Mouse (Mus musculus): Measurements from ENCODE around the gene Hmgcs2. TPM values are rescaled to one million over a fixed set of nuclear protein-coding genes. Genes with fewer than 3 reads are reported as not detected.

The Hmgcs2 gene
- total and polyA plus RNA-seq, 3 experiments = not detected

DNA sequence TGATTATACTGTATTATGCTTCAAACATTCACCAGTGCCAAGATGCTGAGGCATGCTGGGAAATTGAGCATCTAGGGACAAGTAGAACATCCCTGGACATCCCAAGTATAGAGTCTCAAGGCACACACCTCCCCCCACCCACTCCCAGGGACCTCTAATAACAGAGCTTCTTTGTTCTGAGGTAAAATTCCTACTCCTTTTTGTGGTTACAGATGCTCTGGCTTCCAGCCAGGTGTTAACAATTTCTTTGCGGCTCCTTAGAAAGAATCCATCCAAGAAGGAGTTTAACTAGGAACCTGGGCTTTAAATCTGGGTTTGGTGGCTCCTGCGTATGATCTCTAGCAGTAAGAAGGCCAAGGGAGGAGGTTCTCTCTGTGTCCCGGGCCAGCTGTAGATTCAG lies 36.9 kb downstream of the Hmgcs2 start:
- dilution Hi-C loops (cut with MboI; ENCODE audit: extremely low pct_ligation_motif_present, extremely low pct_unique_long_range_greater_than_20kb, low sequenced_read_pairs) (no loop called here), in situ Hi-C loops (cut with MboI; ENCODE audit: low pct_ligation_motif_present, low pct_unique_long_range_greater_than_20kb, low sequenced_read_pairs) (no loop called here)
- no peaks in the 10 kb centered on the region for H3K9me3 ChIP-seq (replicated peaks; ENCODE audit: low read length)
- no peak for DNase-seq (ENCODE audit: extremely low read depth)
- H3K4me1 ChIP-seq (ENCODE audit: control insufficient read depth in 1 of 2, insufficient read depth in 2 of 2) = 0 out of 4 replicates have a peak, but pooled peaks cover 0 to 5% of the 10 kb centered on the region in 2 experiments
- H3K9ac ChIP-seq (ENCODE audit: insufficient read depth, low read depth) = no peak overlapping the region
- TF ChIP-seq MAZ (IDR thresholded peaks at IDR 0.05; ENCODE audit: low read depth, low read length) (no peak), GABPA (IDR thresholded peaks at IDR 0.05; ENCODE audit: insufficient replicate concordance, low read depth, low read length) (no peak), UBTF (IDR thresholded peaks at IDR 0.05; ENCODE audit: low read depth, low read length) (no peak), SIN3A (IDR thresholded peaks at IDR 0.05; ENCODE audit: low read length) (no peak), MXI1 (IDR thresholded peaks at IDR 0.05; ENCODE audit: low read depth, low read length) (no peak), EP300 (IDR thresholded peaks at IDR 0.05; ENCODE audit: low read length) (no peak), NRF1 (IDR thresholded peaks at IDR 0.05; ENCODE audit: low read depth, low read length) (no peak), SMC3 (IDR thresholded peaks at IDR 0.05; ENCODE audit: low read depth, low read length) (no peak), IRF4 (IDR thresholded peaks at IDR 0.05; ENCODE audit: low read depth, low read length) (no peak), TCF12 (IDR thresholded peaks at IDR 0.05; ENCODE audit: low read depth, low read length) (no peak), USF1 (IDR thresholded peaks at IDR 0.05; ENCODE audit: low read depth, low read length) (no peak), ZC3H11A (IDR thresholded peaks at IDR 0.05; ENCODE audit: low read depth, low read length) (no peak), ZNF384 (IDR thresholded peaks at IDR 0.05; ENCODE audit: low read depth, low read length) (no peak), TBP (conservative IDR thresholded peaks at IDR 0.05; ENCODE audit: low read depth, low read length) (no peak)
- H3K36me3 ChIP-seq (replicated peaks in 1 of 2; ENCODE audit: control insufficient read depth in 1 of 2, insufficient read depth in 1 of 2, low read length in 1 of 2) = peaks cover 83 to 93% of the 10 kb centered on the region in 2 experiments
- no peak overlapping the region for H3K4me3 ChIP-seq (replicated peaks in 1 of 3; ENCODE audit: low read depth in 2 of 3, low read length in 2 of 3, poor library complexity in 1 of 3)
- H3K79me2 ChIP-seq (replicated peaks; ENCODE audit: control insufficient read depth, extremely low read depth, insufficient read depth, poor library complexity, severe bottlenecking) = no peaks in the 10 kb centered on the region
- no peak overlapping the region for H3K27ac ChIP-seq (ENCODE audit: insufficient read depth, low read depth)
- H3K27me3 ChIP-seq (replicated peaks) = no peaks in the 10 kb centered on the region
- no peak overlapping the region for H3K4me2 ChIP-seq (ENCODE audit: insufficient read depth, low read depth, poor library complexity, severe bottlenecking)

DNA sequence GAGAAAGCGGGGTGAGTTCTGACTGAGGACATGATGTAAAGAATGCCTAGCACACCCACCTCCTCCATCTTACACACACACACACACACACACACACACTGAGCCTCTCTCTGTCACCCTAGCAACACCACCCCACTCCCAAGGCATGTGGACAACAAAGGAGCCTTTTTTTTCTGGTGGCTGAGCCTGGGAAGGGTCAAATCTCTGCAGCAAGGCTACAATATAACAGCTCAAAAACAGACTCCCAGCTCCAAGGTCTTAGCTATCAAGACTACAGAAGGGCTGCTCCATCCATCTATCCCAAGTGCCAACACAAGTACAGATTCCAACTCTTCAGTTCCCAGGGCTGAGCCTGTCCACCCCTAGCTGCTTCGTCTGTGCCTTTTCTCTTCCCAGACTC lies 39.0 kb downstream of the Hmgcs2 start:
- no peaks in the 10 kb centered on the region; the same call in 1 of the 2 replicates for H3K79me2 ChIP-seq (replicated peaks; ENCODE audit: control insufficient read depth, extremely low read depth, insufficient read depth, poor library complexity, severe bottlenecking)
- H3K4me2 ChIP-seq (ENCODE audit: insufficient read depth, low read depth, poor library complexity, severe bottlenecking) = no peak overlapping the region
- no peak overlapping the region for H3K9ac ChIP-seq (ENCODE audit: insufficient read depth, low read depth)
- H3K4me1 ChIP-seq (ENCODE audit: control insufficient read depth in 1 of 2, insufficient read depth in 2 of 2) = 0 out of 4 replicates have a peak, but pooled peaks cover 0 to 5% of the 10 kb centered on the region in 2 experiments
- in situ Hi-C loops (cut with MboI; ENCODE audit: low pct_ligation_motif_present, low pct_unique_long_range_greater_than_20kb, low sequenced_read_pairs) = no loop called here
- no peak for DNase-seq (ENCODE audit: extremely low read depth)
- TF ChIP-seq TBP (conservative IDR thresholded peaks at IDR 0.05; ENCODE audit: low read depth, low read length) (no peak), GABPA (IDR thresholded peaks at IDR 0.05; ENCODE audit: insufficient replicate concordance, low read depth, low read length) (no peak), HCFC1 (IDR thresholded peaks at IDR 0.05; ENCODE audit: low read depth, low read length) (no peak), CHD1 (IDR thresholded peaks at IDR 0.05; ENCODE audit: low read depth, low read length) (no peak)
- peaks cover 90 to 95% of the 10 kb centered on the region in 2 experiments for H3K36me3 ChIP-seq (replicated peaks in 1 of 2; ENCODE audit: control insufficient read depth in 1 of 2, insufficient read depth in 1 of 2, low read length in 1 of 2)
- H3K27ac ChIP-seq (ENCODE audit: insufficient read depth, low read depth) = no peak overlapping the region
- H3K9me3 ChIP-seq (replicated peaks; ENCODE audit: low read length) = no peaks in the 10 kb centered on the region
- dilution Hi-C loops (cut with MboI; ENCODE audit: extremely low pct_ligation_motif_present, extremely low pct_unique_long_range_greater_than_20kb, low sequenced_read_pairs) = no loop called here
- no peaks in the 10 kb centered on the region for H3K27me3 ChIP-seq (replicated peaks)
- H3K4me3 ChIP-seq (replicated peaks in 1 of 3; ENCODE audit: low read depth in 2 of 3, low read length in 2 of 3, poor library complexity in 1 of 3) = no peak overlapping the region

Data from CH12.LX (cell line).